Mouse (Mus musculus) spleen, embryonic (tissue): ENCODE results near the gene Rps15.

ENCODE experiments used
- CTCF ChIA-PET: fragments of 350-600 bp; sonication (Branson Sonifier 250); formaldehyde crosslinking; loops from one replicate; lab custom pipeline; 2022; lab: Charles Lee

Gene Rps15

DNA sequence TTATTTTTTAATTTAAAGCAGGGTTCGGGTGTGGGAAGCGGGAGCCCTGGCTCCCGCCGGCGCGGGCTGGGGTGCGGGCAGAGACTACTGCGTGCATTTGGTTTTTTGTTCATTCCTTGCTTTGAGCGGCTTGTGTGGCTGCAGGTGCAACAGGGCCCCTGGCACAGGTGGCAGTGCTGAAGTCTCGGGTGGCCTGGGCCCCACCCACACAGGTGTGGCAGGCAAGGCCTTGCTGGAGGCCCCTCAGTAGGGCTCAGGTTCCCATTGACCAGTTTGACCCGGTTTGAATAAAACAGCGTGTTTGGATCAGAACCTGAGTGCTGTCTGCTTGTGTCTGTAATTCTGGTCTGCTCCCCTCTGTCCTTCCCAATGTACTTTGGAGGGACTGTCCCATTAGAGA is 4.2 kb upstream of the Rps15 start:
- CTCF ChIA-PET = interaction anchor here (0.6 kb wide), 1 partner anchor 111 kb away, joined by 3 read pairs; no protein-coding TSS in a partner anchor

DNA sequence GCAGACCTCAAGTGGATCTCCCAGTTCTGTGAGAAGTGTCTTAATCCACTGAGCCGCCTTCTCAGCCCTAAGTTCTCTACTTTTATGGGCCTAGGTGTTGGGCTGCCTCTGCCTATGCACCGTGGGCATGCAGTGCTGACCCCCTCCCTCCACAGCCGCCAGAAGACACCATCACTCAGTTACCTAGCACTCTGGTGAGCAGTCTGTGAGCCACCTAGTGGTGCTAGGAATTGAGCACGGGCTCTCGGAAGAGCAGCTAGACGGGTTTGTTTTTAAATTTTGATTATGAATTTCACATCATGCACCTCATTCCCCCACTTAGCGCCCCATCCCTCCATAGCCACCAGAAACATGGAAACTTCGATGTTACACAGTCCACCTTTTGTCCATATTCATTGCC is 3.6 kb upstream of the Rps15 start:
- CTCF ChIA-PET = no interaction called here

DNA sequence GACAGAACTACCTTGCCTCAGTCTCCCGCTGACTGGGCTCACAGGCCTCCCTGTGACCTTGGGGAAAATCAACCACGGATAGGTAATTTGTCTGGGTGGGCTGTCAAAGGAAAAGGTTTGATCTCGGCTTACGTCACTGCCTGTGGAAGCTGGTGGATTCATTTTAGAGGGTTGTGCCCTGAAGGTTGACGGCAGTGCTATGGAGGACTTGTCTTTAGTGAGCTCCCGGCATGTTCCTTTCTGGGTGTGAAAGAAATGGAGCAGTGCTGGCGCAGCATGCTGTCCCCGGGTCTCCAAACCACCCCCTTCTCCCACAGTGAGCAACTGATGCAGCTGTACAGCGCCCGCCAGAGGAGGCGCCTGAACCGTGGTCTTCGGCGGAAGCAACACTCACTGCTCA is 1.1 kb downstream of the Rps15 start:
- CTCF ChIA-PET = no interaction called here

DNA sequence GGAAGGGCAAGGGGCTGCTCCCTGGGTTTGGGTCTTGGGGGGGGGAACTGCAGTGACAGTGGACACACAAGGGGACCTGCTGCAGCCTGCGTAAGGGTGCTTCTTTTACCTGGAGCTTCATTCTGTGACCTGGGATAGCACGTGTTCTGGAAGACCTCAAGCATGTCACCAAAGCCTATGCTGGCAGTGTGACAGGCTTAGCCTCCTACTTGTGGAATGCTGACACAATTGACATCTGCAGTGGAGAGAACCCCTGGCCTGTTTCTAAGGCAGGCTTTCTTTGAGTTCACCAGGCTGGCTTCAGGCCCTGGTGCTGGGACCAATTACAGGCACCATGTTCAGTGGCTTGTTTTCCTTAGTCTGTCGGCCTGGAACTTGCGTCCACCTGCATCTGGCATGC is 2.1 kb downstream of the Rps15 start:
- CTCF ChIA-PET = no interaction called here

DNA sequence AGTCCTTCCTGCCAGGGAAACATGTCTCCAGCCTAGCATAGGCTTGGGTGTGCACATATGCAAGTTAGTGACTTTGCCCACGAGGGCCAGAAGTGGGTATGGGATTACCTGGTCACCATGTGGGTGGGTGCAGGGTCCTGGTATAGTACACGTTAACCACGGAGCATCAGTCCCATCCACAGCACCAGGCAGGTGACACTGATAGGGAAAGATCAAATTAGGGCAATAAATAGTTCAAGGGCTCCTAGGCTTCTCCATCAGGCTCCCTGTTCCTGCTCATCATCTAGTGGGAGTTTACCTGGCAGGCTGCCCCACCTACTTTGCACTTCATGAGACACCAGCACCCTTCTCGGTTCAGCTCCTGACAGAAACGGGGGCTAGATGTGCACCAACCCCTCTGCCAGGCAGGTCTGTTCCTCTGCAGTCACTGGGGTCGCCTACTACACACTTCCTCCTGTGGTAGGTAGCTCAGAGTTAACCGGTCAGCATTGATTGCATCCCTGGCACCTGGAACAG is 2.6 kb downstream of the Rps15 start:
- CTCF ChIA-PET = no interaction called here

GRCm38 (mm10) chr10:80295618-80296425 is 3.6 kb downstream of the Rps15 start, which contains the start of gene Apc2:
TSS of gene Apc2 (plus strand) at chr10:80295977.
- CTCF ChIA-PET = no interaction called here

DNA sequence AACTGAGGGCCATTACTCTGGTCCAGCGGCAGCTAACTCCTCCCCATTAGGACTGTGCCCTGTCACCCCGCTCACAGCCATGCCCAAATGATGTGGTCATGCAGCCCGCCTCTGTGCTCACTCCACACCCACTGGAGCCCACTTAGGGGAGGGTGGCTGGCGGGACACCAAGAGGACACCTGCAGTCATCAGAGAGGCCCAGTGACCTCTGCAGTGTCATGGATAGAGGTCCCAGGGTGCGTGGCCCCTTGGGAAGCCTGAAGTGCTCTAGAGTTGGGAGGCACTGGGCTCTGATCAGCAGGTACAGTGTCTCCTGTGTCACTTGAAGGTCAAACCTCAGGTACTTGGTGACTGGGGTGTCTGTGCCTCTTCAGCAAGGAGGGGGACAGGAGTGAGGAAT is 4.6 kb downstream of the Rps15 start:
- CTCF ChIA-PET = no interaction called here

DNA sequence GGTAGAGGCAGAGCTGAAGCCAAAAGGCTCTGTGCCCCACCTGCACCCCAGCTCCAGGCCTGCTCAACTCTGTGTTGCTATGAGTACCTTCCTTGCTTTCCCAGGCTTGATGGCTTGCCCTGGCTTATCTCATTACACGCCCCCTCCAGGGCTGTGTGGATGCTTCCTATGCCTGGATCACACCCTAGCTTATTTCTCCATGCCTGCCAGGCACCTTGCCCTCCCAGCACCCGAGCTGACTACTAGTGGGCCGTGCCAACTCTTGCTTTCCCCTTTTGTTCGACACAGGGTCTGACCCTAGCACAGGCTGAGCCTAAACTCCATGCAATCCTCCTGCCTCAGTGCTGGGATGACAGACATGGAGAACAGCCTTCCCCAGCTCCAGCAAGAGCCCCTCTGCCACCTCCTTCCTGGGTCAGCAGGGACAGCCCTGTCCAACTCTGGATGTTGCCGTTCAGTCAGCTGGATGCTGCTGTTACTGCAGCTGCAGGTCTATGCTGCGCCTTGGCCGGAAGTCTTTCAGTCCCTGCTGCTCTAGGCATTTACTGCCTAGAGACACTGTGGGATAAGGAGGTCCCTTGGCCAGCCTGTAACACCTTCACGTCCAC is 5.4 kb downstream of the Rps15 start:
- CTCF ChIA-PET = no interaction called here

DNA sequence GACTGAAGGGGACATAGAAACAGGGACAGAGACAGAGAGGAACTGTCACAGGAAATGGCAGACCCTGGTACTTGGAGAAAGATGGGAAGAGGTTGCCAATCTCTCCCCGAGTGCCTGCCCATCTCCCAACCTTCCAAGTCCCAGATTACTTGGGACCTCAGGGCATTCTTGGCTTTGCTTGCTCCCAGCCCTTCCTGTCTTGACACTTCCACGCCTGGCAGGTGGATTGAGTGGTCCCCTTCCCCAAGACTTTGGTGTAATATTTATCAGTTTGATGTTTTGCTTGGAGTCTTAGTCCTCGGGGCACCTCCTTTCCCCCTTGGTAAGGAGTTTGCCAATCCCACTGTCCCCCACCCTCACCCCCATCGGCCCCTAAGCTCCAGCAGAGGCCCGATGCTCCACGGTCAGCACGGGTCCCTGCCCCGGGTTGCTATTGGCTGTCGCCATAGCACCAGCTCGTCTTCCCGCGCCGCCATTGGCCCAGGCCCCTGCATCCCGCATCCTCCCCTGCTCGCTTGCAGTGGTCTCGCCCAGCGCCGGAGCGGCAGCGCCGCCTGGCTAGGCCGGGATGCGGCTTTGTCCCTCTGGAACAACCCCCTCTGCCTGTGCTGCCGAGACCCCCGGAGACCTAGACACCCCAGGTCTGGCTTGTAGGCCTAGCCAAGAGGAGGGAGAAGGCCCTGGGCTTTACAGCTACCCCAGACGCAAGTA is 6.5 kb downstream of the Rps15 start:
- CTCF ChIA-PET = no interaction called here

- CTCF ChIA-PET = interaction anchor here (0.5 to 0.8 kb wide), 2 partner anchors 7 to 46 kb away, joined by 3 read pairs; partner anchors contain the start of gene Rps15
These were observed 7.0 kb downstream of the Rps15 start for GRCm38 (mm10) chr10:80299301-80299700.

- CTCF ChIA-PET = interaction anchor here (0.5 to 0.8 kb wide), 2 partner anchors 8 to 45 kb away, joined by 3 read pairs; partner anchors contain the start of gene Rps15
These were observed 7.6 kb downstream of the Rps15 start for GRCm38 (mm10) chr10:80299824-80300223.

DNA sequence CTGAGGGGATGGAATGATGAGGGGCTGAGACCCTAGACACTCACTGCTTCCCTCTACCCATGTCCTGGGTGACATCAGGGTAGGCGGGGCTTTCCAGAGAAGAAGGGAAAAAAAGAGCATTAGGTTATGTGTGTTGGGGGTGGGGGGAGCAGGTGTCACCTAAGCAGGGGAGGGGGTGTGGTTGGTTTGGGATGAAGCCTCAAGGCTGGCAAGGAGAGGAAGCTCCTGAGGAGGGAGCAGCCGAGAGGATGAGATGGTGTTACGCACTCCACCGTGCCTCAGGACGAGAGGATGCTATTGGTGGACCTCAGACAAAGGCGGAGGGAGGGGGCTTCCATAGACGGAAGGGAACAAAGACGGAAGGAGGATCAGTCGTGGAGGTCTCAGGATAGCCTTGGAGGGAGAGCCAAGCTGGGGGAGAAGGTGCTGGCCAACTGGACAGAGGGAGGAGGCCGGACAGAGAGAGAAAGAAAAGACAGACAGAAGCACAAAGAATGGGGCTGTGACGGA is 8.5 kb downstream of the Rps15 start:
- CTCF ChIA-PET = no interaction called here

DNA sequence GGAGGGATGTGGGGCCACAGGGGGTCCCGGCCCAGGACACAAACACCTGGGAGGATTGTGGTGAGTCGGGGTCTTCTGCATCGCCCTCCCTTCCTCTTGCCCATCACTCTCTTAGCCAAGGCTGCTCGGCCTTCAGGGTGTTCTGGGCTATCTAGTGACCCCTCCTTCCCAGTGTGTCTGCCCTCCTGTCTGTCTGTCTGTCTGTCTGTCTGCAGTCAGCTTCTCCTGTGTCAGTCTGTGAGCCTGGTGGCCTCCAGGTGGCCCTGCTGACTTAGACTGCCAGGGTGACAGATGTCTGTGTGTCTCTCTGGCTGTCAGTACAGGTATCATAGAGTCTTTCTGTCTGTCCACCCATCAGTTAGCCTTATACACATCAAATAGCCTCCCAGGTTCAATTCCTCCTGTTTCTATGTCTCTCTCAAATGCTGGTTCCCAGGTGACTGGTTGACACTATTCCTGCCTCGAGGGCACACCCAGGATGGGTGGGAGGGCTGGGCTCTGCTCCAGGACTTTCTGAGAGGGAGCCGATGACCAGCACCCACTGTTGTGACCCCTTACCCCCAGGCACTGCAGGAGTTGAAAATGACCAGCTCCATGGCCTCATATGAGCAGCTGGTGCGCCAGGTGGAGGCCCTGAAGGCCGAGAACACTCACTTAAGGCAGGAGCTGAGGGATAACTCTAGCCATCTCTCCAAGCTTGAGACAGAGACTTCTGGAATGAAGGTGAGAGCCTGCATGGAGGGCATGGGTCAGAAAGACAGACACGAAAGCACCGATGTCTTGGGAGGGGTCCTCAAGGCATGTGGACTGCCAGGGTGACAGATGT is 9.2 kb downstream of the Rps15 start:
- CTCF ChIA-PET = no interaction called here

DNA sequence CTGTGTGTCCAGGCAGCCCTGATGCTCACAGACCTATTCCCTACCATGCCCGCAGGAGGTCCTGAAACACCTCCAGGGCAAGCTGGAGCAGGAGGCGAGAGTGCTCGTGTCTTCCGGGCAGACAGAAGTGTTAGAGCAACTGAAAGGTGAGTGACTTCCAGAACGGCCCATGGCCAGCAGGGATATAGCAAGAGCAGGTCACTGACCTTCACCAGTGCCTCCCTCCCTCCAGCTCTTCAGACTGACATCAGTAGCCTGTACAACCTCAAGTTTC is 9.8 kb downstream of the Rps15 start:
- CTCF ChIA-PET = no interaction called here

DNA sequence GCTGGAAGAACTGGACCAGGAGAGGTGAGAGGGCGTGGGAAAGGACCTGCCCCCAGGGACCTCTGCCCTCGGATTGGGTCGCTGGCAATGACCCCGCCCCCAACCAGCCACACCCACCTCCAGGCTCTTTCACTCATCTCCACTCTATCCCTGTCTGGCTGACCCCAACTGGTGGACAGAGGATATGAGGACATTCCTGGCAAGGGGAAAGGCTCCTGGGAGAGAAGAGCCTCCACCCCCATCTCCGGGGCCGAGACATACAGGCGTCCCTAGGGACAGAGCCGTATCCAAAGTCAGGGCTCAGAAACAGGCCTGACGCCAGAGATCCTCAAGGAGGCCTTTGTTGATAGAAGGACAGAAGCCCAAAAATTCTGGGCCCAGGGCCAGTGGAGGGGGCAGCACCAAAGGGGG is 10.2 kb downstream of the Rps15 start:
- CTCF ChIA-PET = no interaction called here

DNA sequence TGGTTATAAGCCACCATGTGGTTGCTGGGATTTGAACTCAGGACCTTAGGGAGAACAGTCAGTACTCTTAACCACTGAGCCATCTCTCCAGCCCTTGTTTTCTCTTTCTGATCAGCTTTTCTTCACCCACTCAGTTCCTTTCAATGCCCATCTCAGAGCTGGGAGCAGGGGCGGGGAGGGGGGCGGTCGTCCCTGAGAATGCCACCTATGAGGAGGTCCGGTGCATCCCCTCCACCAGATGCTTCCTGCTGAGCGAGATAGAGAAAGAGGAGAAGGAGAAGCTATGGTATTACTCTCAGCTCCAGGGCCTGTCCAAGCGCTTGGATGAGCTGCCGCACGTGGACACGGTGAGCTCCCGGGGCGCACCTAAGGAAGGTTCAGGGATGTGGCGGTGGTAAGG is 12.2 kb downstream of the Rps15 start:
- CTCF ChIA-PET = interaction anchor here (0.6 to 0.7 kb wide), 2 partner anchors 38 to 396 kb away, joined by 3 read pairs; no protein-coding TSS in a partner anchor

DNA sequence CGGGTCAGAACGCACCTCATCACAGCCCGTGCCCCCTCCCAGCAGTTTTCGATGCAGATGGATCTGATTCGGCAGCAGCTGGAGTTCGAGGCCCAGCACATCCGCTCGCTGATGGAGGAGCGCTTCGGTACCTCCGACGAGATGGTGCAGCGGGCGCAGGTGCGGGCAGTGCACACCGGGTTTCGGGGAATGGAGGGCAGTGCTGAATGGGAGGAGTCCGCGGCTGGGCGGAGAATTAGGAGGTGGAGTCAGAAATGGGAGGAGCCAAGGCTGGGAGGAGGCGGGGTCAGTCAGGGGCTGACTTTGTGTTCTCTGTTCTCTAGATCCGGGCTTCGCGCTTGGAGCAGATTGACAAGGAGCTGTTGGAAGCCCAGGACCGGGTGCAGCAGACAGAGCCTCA is 12.6 kb downstream of the Rps15 start:
- CTCF ChIA-PET = interaction anchor here (0.7 kb wide), 1 partner anchor 38 kb away, joined by 3 read pairs; no protein-coding TSS in a partner anchor

DNA sequence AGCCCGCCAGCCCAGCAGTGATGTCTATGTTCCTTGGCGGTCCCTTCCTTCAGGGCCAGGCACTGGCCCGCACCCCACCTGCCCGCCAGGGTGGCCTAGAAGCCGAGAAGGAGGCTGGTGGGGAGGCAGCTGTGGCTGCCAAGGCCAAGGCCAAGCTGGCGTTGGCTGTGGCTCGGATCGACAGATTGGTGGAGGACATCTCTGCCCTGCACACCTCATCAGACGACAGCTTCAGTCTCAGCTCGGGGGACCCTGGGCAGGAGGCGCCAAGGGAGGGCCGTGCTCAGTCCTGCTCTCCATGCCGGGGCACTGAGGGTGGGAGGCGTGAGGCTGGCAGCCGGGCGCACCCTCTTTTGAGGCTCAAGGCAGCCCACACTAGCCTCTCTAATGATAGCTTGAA is 19.3 kb downstream of the Rps15 start:
- CTCF ChIA-PET = no interaction called here

DNA sequence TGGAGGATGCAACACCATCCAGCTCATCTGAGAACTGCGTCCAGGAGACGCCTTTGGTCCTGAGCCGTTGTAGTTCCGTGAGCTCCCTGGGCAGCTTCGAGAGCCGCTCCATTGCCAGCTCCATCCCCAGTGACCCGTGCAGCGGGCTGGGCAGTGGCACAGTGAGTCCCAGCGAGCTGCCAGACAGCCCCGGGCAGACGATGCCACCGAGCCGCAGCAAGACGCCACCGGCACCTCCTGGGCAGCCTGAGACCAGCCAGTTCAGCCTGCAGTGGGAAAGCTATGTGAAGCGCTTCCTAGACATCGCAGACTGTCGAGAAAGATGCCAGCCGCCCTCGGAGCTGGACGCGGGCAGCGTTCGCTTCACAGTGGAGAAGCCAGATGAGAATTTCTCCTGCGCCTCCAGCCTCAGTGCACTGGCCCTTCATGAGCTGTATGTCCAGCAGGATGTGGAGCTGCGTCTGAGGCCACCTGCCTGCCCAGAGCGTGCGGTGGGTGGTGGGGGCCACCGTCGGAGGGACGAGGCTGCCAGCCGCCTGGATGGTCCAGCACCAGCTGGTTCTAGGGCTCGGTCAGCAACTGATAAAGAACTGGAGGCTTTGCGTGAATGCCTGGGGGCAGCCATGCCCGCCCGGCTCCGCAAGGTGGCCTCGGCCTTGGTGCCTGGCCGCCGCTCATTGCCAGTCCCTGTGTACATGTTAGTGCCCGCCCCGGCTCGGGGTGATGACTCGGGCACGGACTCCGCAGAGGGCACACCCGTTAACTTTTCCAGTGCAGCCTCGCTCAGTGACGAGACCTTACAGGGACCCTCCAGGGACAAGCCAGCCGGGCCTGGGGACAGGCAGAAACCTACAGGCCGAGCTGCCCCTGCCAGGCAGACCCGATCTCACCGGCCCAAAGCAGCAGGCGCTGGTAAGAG is 20.6 kb downstream of the Rps15 start:
- CTCF ChIA-PET = interaction anchor here (0.6 to 1.1 kb wide), 2 partner anchors 28 to 424 kb away, joined by 3 read pairs; no protein-coding TSS in a partner anchor
